Mouse (Mus musculus) liver, embryonic 14.5 days (tissue): ENCODE results near the gene Amd1. TPM values are rescaled to one million over a fixed set of nuclear protein-coding genes. Genes with fewer than 3 reads are reported as not detected.

ENCODE experiments used
- ATAC-seq: fragments of 200-750 bp; cut with Nextera tagmentation; 2 replicates; pipeline ENCODE4 v1.8.0; 2017; ENCODE audit warnings: moderate number of reproducible peaks, mild to moderate bottlenecking, moderate library complexity; ENCODE audit not compliant: insufficient read depth
- DNase-seq, 3 experiments: peaks; one replicate each; pipeline ENCODE4 v3.0.0-alpha.2; 2012 to 2013; ENCODE audit warnings: low read depth in 3 of 3, low spot score in 3 of 3
- H3K27ac ChIP-seq: fragments of 300-500 bp; sonication (generic); 2 replicates; pipeline ENCODE4 v1.5.1; 2014; ENCODE audit warnings: moderate library complexity, mild to moderate bottlenecking, control low read depth, inconsistent platforms
- H3K27me3 ChIP-seq: fragments of 300-500 bp; sonication (generic); 2 replicates; pipeline ENCODE4 v1.6.1; 2014; ENCODE audit warnings: mild to moderate bottlenecking, low read length, moderate library complexity; ENCODE audit not compliant: control insufficient read depth, insufficient read depth
- H3K36me3 ChIP-seq: fragments of 300-500 bp; sonication (generic); replicated peaks from 2 replicates; pipeline ENCODE4 v1.6.1; 2014; ENCODE audit warnings: low read depth; ENCODE audit not compliant: control insufficient read depth, insufficient read depth
- H3K4me1 ChIP-seq, 2 experiments: fragments of 200-500 bp in 1 of 2; fragments of 300-500 bp in 1 of 2; sonication (generic) in 1 of 2; replicated peaks; 2 replicates each; pipeline ENCODE4 v1.6.1; 2012 to 2014; ENCODE audit warnings: antibody characterized with exemption in 1 of 2, inconsistent platforms in 1 of 2, low read length in 1 of 2; ENCODE audit not compliant: control insufficient read depth in 2 of 2, insufficient read depth in 2 of 2
- H3K4me2 ChIP-seq: fragments of 300-500 bp; sonication (generic); 2 replicates; pipeline ENCODE4 v1.6.1; 2014; ENCODE audit warnings: low read depth, mild to moderate bottlenecking, control low read depth, moderate library complexity
- H3K4me3 ChIP-seq, 2 experiments: fragments of 200-500 bp in 1 of 2; fragments of 300-500 bp in 1 of 2; sonication (generic) in 1 of 2; 2 replicates each; pipeline ENCODE4 v1.5.1; 2012 to 2014; ENCODE audit warnings: low read depth in 2 of 2, low read length in 2 of 2, mild to moderate bottlenecking in 2 of 2, control low read depth in 1 of 2, inconsistent platforms in 1 of 2, moderate library complexity in 1 of 2; ENCODE audit not compliant: insufficient read depth in 1 of 2
- H3K9ac ChIP-seq: fragments of 300-500 bp; sonication (generic); replicated peaks from 2 replicates; pipeline ENCODE4 v1.6.1; 2014; ENCODE audit warnings: mild to moderate bottlenecking, control low read depth, moderate library complexity
- H3K9me3 ChIP-seq: fragments of 300-500 bp; sonication (generic); 2 replicates; pipeline ENCODE4 v1.6.1; 2016; ENCODE audit warnings: low read length, mixed read lengths; ENCODE audit not compliant: control insufficient read depth
- CTCF ChIP-seq: IDR thresholded peaks from 2 replicates; pipeline ENCODE4 v1.5.1; 2016; ENCODE audit warnings: antibody characterized with exemption, low read depth, control low read depth
- EP300 ChIP-seq: IDR thresholded peaks from 2 replicates; pipeline ENCODE4 v1.6.1; 2016; ENCODE audit warnings: antibody characterized with exemption, low read depth
- WGBS: fragments of 180-500 bp; shearing (Covaris S2); extraction: QIAGEN DNeasy Blood & Tissue Kit; methylation state at CpG from one replicate; pipeline ENCODE4 v1.1.7; 2014; ENCODE audit not compliant: insufficient replicate concordance; 5-methylcytosine and 5-hydroxymethylcytosine counted together
- polyA plus RNA-seq, 2 experiments: library from polyadenylated mRNA; depleted of rRNA in 1 of 2; stranded (reverse) in 1 of 2; unstranded in 1 of 2; fragments of >200 nt; fragmentation: Nextera tagmentation in 1 of 2; extraction: Ambion mirVana in 1 of 2; gene quantifications; 2 replicates each; pipeline versions ENCODE4 v1.2.1 to v1.2.3; 2012 to 2014

Gene Amd1
- polyA plus RNA-seq, 2 experiments = 48.1 to 56.4 TPM

- no peaks in the 10 kb centered on the region; a peak in 1 of 4 replicates for H3K4me1 ChIP-seq
- no peak for DNase-seq
- no peaks in the 10 kb centered on the region for H3K27me3 ChIP-seq
- H3K4me3 ChIP-seq = no peak within 1 kb of the TSS
- no peak within 1 kb of the TSS for H3K27ac ChIP-seq
- TF ChIP-seq CTCF (no peak), EP300 (no peak)
- 53% methylated on average over 13 of the region's 13 CpGs for whole genome bisulfite sequencing
- H3K36me3 ChIP-seq = no peaks in the 10 kb centered on the region
- H3K9me3 ChIP-seq = no peaks in the 10 kb centered on the region
- ATAC-seq = no peak
- H3K9ac ChIP-seq = no peak within 1 kb of the TSS
- H3K4me2 ChIP-seq = no peak within 1 kb of the TSS
Observed at GRCm38 (mm10) chr10:40339351-40339964, 37.5 kb upstream of the Amd1 start, which contains the start of gene Cdk19. TSS of gene Cdk19 (plus strand) at chr10:40339564.

GRCm38 (mm10) chr10:40332864-40333263, 30.9 kb upstream of the Amd1 start:
- H3K4me3 ChIP-seq = no peak overlapping the region
- H3K27ac ChIP-seq = no peak overlapping the region
- 72% methylated on average over 6 of the region's 6 CpGs for WGBS
- H3K36me3 ChIP-seq = no peaks in the 10 kb centered on the region
- DNase-seq (no peak), ATAC-seq (no peak)
- no peak for TF ChIP-seq CTCF
- no peak for TF ChIP-seq EP300
- peaks cover 11 to 16% of the 10 kb centered on the region in 2 experiments for H3K4me1 ChIP-seq
- H3K27me3 ChIP-seq = no peaks in the 10 kb centered on the region
- H3K9ac ChIP-seq = no peak overlapping the region
- H3K4me2 ChIP-seq = no peak overlapping the region
- H3K9me3 ChIP-seq = no peaks in the 10 kb centered on the region; the same call in 1 of the 2 replicates

GRCm38 (mm10) chr10:40330262-40330661, 28.3 kb upstream of the Amd1 start:
- H3K4me3 ChIP-seq = no peak overlapping the region
- 67% methylated on average over 1 of the region's 1 CpGs for WGBS
- no peak overlapping the region for H3K27ac ChIP-seq
- no peaks in the 10 kb centered on the region; the same call in 1 of the 2 replicates for H3K9me3 ChIP-seq
- TF ChIP-seq EP300 = no peak
- peak; percentile 53 for TF ChIP-seq CTCF
- H3K9ac ChIP-seq = no peak overlapping the region
- no peaks in the 10 kb centered on the region for H3K27me3 ChIP-seq
- DNase-seq (no peak), ATAC-seq (no peak)
- H3K4me1 ChIP-seq = peaks cover 21 to 26% of the 10 kb centered on the region in 2 experiments
- H3K36me3 ChIP-seq = no peaks in the 10 kb centered on the region
- no peak overlapping the region for H3K4me2 ChIP-seq

GRCm38 (mm10) chr10:40328004-40328551, 26.1 kb upstream of the Amd1 start:
- peak; percentile 73 to 86 (median 76) for DNase-seq
- Histone ChIP-seq H3K4me2 (peak overlapping the region; percentile 65), H3K9ac (peak overlapping the region; percentile 54), H3K4me3 (peak overlapping the region; percentile 19 to 23; a peak in 3 of 4 replicates), H3K27me3 (no peaks in the 10 kb centered on the region), H3K27ac (peak overlapping the region; percentile 88), H3K4me1 (peaks cover 21 to 26% of the 10 kb centered on the region in 2 experiments), H3K36me3 (no peaks in the 10 kb centered on the region), H3K9me3 (no peaks in the 10 kb centered on the region; the same call in 1 of the 2 replicates)
- WGBS = 7% methylated on average over 9 of the region's 9 CpGs
- peak; percentile 95 for ATAC-seq
- TF ChIP-seq EP300 (peak; percentile 85), CTCF (no peak)

- WGBS = 78% methylated on average over 10 of the region's 10 CpGs
- H3K4me1 ChIP-seq = no peaks in the 10 kb centered on the region; a peak in 1 of 4 replicates
- no peak overlapping the region for H3K9ac ChIP-seq
- no peak for TF ChIP-seq EP300
- no peak for TF ChIP-seq CTCF
- no peaks in the 10 kb centered on the region for H3K36me3 ChIP-seq
- ATAC-seq (no peak), DNase-seq (no peak)
- H3K27me3 ChIP-seq = no peaks in the 10 kb centered on the region
- no peak overlapping the region for H3K27ac ChIP-seq
- no peak overlapping the region for H3K4me3 ChIP-seq
- no peak overlapping the region for H3K4me2 ChIP-seq
- H3K9me3 ChIP-seq = no peaks in the 10 kb centered on the region
Observed at GRCm38 (mm10) chr10:40320306-40320705, 18.3 kb upstream of the Amd1 start.
